Mouse (Mus musculus) liver, embryonic 14.5 days (tissue): Measurements from ENCODE around the gene Tnfsf4. TPM values are rescaled to one million over a fixed set of nuclear protein-coding genes. Genes with fewer than 3 reads are reported as not detected.

Source experiments
- ATAC-seq: fragments of 200-750 bp; cut with Nextera tagmentation; 2 replicates; pipeline ENCODE4 v1.8.0; 2017; ENCODE audit warnings: moderate number of reproducible peaks, mild to moderate bottlenecking, moderate library complexity; ENCODE audit not compliant: insufficient read depth
- DNase-seq, 3 experiments: peaks; one replicate each; pipeline ENCODE4 v3.0.0-alpha.2; 2012 to 2013; ENCODE audit warnings: low read depth in 3 of 3, low spot score in 3 of 3
- H3K27ac ChIP-seq: fragments of 300-500 bp; sonication (generic); 2 replicates; pipeline ENCODE4 v1.5.1; 2014; ENCODE audit warnings: moderate library complexity, mild to moderate bottlenecking, control low read depth, inconsistent platforms
- H3K27me3 ChIP-seq: fragments of 300-500 bp; sonication (generic); 2 replicates; pipeline ENCODE4 v1.6.1; 2014; ENCODE audit warnings: mild to moderate bottlenecking, low read length, moderate library complexity; ENCODE audit not compliant: control insufficient read depth, insufficient read depth
- H3K36me3 ChIP-seq: fragments of 300-500 bp; sonication (generic); replicated peaks from 2 replicates; pipeline ENCODE4 v1.6.1; 2014; ENCODE audit warnings: low read depth; ENCODE audit not compliant: control insufficient read depth, insufficient read depth
- H3K4me1 ChIP-seq, 2 experiments: fragments of 200-500 bp in 1 of 2; fragments of 300-500 bp in 1 of 2; sonication (generic) in 1 of 2; replicated peaks; 2 replicates each; pipeline ENCODE4 v1.6.1; 2012 to 2014; ENCODE audit warnings: antibody characterized with exemption in 1 of 2, inconsistent platforms in 1 of 2, low read length in 1 of 2; ENCODE audit not compliant: control insufficient read depth in 2 of 2, insufficient read depth in 2 of 2
- H3K4me2 ChIP-seq: fragments of 300-500 bp; sonication (generic); 2 replicates; pipeline ENCODE4 v1.6.1; 2014; ENCODE audit warnings: low read depth, mild to moderate bottlenecking, control low read depth, moderate library complexity
- H3K4me3 ChIP-seq, 2 experiments: fragments of 200-500 bp in 1 of 2; fragments of 300-500 bp in 1 of 2; sonication (generic) in 1 of 2; 2 replicates each; pipeline ENCODE4 v1.5.1; 2012 to 2014; ENCODE audit warnings: low read depth in 2 of 2, low read length in 2 of 2, mild to moderate bottlenecking in 2 of 2, control low read depth in 1 of 2, inconsistent platforms in 1 of 2, moderate library complexity in 1 of 2; ENCODE audit not compliant: insufficient read depth in 1 of 2
- H3K9ac ChIP-seq: fragments of 300-500 bp; sonication (generic); replicated peaks from 2 replicates; pipeline ENCODE4 v1.6.1; 2014; ENCODE audit warnings: mild to moderate bottlenecking, control low read depth, moderate library complexity
- H3K9me3 ChIP-seq: fragments of 300-500 bp; sonication (generic); 2 replicates; pipeline ENCODE4 v1.6.1; 2016; ENCODE audit warnings: low read length, mixed read lengths; ENCODE audit not compliant: control insufficient read depth
- CTCF ChIP-seq: IDR thresholded peaks from 2 replicates; pipeline ENCODE4 v1.5.1; 2016; ENCODE audit warnings: antibody characterized with exemption, low read depth, control low read depth
- EP300 ChIP-seq: IDR thresholded peaks from 2 replicates; pipeline ENCODE4 v1.6.1; 2016; ENCODE audit warnings: antibody characterized with exemption, low read depth
- WGBS: fragments of 180-500 bp; shearing (Covaris S2); extraction: QIAGEN DNeasy Blood & Tissue Kit; methylation state at CpG from one replicate; pipeline ENCODE4 v1.1.7; 2014; ENCODE audit not compliant: insufficient replicate concordance; 5-methylcytosine and 5-hydroxymethylcytosine counted together
- polyA plus RNA-seq, 2 experiments: library from polyadenylated mRNA; depleted of rRNA in 1 of 2; stranded (reverse) in 1 of 2; unstranded in 1 of 2; fragments of >200 nt; fragmentation: Nextera tagmentation in 1 of 2; extraction: Ambion mirVana in 1 of 2; gene quantifications; 2 replicates each; pipeline versions ENCODE4 v1.2.1 to v1.2.3; 2012 to 2014

The Tnfsf4 gene
- polyA plus RNA-seq, 2 experiments: not detected

DNA sequence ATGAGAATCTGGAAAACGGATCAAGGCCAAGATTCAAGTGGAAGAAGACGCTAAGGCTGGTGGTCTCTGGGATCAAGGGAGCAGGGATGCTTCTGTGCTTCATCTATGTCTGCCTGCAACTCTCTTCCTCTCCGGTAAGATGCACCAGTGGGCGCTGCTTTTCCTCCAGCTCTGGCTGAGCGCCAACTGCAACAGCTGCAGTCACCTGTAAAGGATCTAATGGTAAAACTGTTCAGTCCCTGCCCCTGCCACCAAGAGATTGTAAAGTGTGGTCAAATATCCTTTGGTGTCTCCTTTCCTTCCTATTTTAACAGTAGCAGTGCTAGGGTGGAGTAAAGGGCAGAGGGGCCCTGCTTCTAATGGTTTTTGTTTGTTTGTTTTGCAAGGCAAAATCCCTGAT lies 401 bp downstream of the Tnfsf4 start:
- Histone ChIP-seq H3K27ac (no peak overlapping the region), H3K36me3 (no peaks in the 10 kb centered on the region), H3K9me3 (no peaks in the 10 kb centered on the region), H3K9ac (no peak overlapping the region), H3K27me3 (no peaks in the 10 kb centered on the region), H3K4me2 (no peak overlapping the region), H3K4me1 (peaks cover 0 to 2% of the 10 kb centered on the region in 2 experiments; a peak in 1 of 4 replicates), H3K4me3 (no peak overlapping the region)
- DNase-seq (no peak), ATAC-seq (no peak)
- WGBS: 42% methylated on average over 5 of the region's 5 CpGs
- no peak for TF ChIP-seq CTCF
- no peak for TF ChIP-seq EP300

- DNase-seq (no peak), ATAC-seq (no peak)
- Histone ChIP-seq H3K4me3 (no peak overlapping the region), H3K27ac (no peak overlapping the region), H3K36me3 (no peaks in the 10 kb centered on the region), H3K27me3 (no peaks in the 10 kb centered on the region), H3K9me3 (no peaks in the 10 kb centered on the region), H3K9ac (no peak overlapping the region), H3K4me2 (no peak overlapping the region), H3K4me1 (peaks cover 0 to 2% of the 10 kb centered on the region in 2 experiments; a peak in 1 of 4 replicates)
- TF ChIP-seq EP300 (no peak), CTCF (no peak)
- 30% methylated on average over 10 of the region's 10 CpGs for WGBS
These were observed 1.1 kb downstream of the Tnfsf4 start for GRCm38 (mm10) chr1:161396351-161396750.

DNA sequence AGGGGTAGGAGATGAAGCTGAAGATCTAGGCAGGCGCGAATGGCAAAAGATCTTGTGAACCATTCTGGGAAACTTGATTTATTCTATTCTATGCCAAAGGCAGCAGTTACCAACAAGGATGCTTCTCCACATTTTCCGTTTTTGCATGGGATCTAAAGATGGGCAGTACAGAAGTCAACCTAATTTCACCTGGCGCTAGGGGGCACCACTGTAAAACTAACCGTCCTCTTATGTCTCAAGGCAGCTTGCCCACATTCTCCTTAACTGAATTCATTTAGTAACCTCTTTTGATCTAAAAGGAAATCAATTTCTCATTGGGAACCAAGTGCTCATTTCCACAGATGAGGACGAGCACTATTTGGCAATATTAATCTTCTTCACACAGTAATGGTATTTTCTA lies 4.9 kb downstream of the Tnfsf4 start:
- peak; percentile 50 for TF ChIP-seq CTCF
- TF ChIP-seq EP300: no peak
- 17% methylated on average over 6 of the region's 6 CpGs for WGBS
- DNase-seq: peak in 1 of 3 experiments; percentile 5

DNA sequence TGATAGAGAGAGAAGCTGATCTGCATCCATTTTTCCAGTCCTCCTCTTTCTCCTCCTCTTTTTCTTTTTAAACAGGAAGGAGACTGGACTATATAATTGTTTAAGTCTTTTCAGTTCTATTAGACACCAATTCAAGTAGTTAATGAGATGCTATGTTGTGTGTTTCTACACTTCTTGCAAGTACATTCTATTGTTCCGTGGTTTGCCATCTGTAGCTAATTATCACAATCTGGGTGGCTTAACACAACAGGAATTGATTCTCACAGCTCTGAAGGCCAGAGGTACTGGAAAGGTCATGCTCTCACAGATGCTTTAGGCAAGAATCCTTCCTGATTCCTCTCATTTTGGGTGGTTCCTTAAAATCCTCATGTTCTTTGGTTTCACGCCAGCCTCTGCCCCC lies 7.9 kb downstream of the Tnfsf4 start:
- no peak for DNase-seq
- Histone ChIP-seq H3K9me3 (no peaks in the 10 kb centered on the region), H3K4me1 (no peaks in the 10 kb centered on the region)

More for the DNA sequence above, 4.9 kb downstream of the Tnfsf4 start:
- no peaks in the 10 kb centered on the region for H3K9me3 ChIP-seq
- no peak overlapping the region for H3K9ac ChIP-seq
- ATAC-seq: no peak
- H3K27me3 ChIP-seq: no peaks in the 10 kb centered on the region
- H3K4me3 ChIP-seq: no peak overlapping the region
- H3K36me3 ChIP-seq: no peaks in the 10 kb centered on the region
- peaks cover 0 to 2% of the 10 kb centered on the region in 2 experiments; a peak in 1 of 4 replicates for H3K4me1 ChIP-seq
- no peak overlapping the region for H3K27ac ChIP-seq
- no peak overlapping the region for H3K4me2 ChIP-seq

DNA sequence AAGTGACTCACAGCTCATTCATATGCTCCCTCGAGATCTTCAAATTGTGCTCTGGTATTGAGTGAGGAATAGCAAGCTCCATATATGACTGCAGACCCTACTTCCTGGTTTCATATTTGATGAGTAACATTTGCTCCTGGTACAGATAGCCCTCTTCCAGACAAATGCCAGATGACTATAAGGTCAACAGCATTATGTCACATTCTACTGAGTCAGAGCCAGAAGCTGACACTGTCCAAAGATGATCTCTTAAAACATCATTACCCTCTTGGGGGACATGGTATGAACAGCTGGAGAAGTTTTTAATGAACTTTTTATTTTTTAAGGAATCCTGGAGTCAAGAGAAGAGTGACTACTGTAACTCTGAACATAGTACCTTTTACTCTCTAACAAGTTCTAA lies 11.3 kb downstream of the Tnfsf4 start:
- TF ChIP-seq EP300 (no peak), CTCF (no peak)
- Histone ChIP-seq H3K27me3 (no peaks in the 10 kb centered on the region), H3K4me3 (no peak overlapping the region), H3K9me3 (no peaks in the 10 kb centered on the region), H3K36me3 (no peaks in the 10 kb centered on the region), H3K4me1 (no peaks in the 10 kb centered on the region), H3K27ac (no peak overlapping the region), H3K9ac (no peak overlapping the region), H3K4me2 (no peak overlapping the region)
- ATAC-seq (no peak), DNase-seq (no peak)
- WGBS: 32% methylated on average over 1 of the region's 1 CpGs

More for the DNA sequence above, 7.9 kb downstream of the Tnfsf4 start:
- ATAC-seq: no peak
- H3K4me3 ChIP-seq: no peak overlapping the region
- WGBS: 55% methylated on average over 2 of the region's 2 CpGs
- no peaks in the 10 kb centered on the region for H3K36me3 ChIP-seq
- TF ChIP-seq EP300 (no peak), CTCF (no peak)
- H3K4me2 ChIP-seq: no peak overlapping the region
- no peak overlapping the region for H3K27ac ChIP-seq
- H3K27me3 ChIP-seq: no peaks in the 10 kb centered on the region
- no peak overlapping the region for H3K9ac ChIP-seq

DNA sequence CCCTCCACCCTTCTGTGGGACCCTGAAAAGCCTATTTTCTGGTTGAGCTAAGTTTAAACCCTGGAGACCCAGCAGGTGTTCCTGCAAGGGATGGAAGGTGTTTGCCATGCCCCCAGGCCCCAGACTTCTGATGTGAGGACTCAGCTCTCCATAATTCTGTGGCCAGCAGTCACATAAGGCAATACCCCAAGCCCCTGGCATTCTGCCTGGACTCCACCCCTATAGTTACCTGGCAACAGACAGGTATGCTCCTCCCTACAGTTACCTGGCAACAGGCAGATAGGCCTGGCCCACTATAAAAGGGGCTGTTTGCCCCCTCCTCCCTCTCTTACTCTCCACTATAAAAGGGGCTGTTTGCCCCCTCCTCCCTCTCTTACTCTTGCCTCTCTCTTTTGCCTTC lies 24.7 kb downstream of the Tnfsf4 start:
- Histone ChIP-seq H3K9me3 (no peaks in the 10 kb centered on the region), H3K9ac (no peak overlapping the region), H3K4me1 (no peaks in the 10 kb centered on the region), H3K27me3 (no peaks in the 10 kb centered on the region), H3K36me3 (no peaks in the 10 kb centered on the region), H3K27ac (no peak overlapping the region), H3K4me2 (no peak overlapping the region), H3K4me3 (no peak overlapping the region)
- TF ChIP-seq CTCF (no peak), EP300 (no peak)
- ATAC-seq (no peak), DNase-seq (no peak)
